Mouse (Mus musculus) embryonic facial prominence, embryonic 15.5 days (tissue): ENCODE results near the gene Ctdsp1. TPM values are rescaled to one million over a fixed set of nuclear protein-coding genes. Genes with fewer than 3 reads are reported as not detected.

Experiments used
- ATAC-seq: fragments of 200-750 bp; cut with Nextera tagmentation; 2 replicates; pipeline ENCODE4 v1.8.0; 2017; ENCODE audit warnings: low read depth, moderate TSS enrichment; ENCODE audit not compliant: insufficient number of reproducible peaks, low FRiP score, low TSS enrichment
- H3K27ac ChIP-seq: fragments of 300-500 bp; sonication (generic); replicated peaks from 2 replicates; pipeline ENCODE4 v1.5.1; 2015; ENCODE audit warnings: mild to moderate bottlenecking, inconsistent platforms
- H3K27me3 ChIP-seq: fragments of 300-500 bp; sonication (generic); 2 replicates; pipeline ENCODE4 v1.6.1; 2015; ENCODE audit warnings: inconsistent platforms
- H3K36me3 ChIP-seq: fragments of 300-500 bp; sonication (generic); 2 replicates; pipeline ENCODE4 v1.6.1; 2015; ENCODE audit warnings: mild to moderate bottlenecking, inconsistent platforms
- H3K4me1 ChIP-seq: fragments of 300-500 bp; sonication (generic); 2 replicates; pipeline ENCODE4 v1.6.1; 2015; ENCODE audit warnings: inconsistent platforms
- H3K4me2 ChIP-seq: fragments of 300-500 bp; sonication (generic); replicated peaks from 2 replicates; pipeline ENCODE4 v1.6.1; 2015; ENCODE audit warnings: mild to moderate bottlenecking, inconsistent platforms
- H3K4me3 ChIP-seq: fragments of 300-500 bp; sonication (generic); replicated peaks from 2 replicates; pipeline ENCODE4 v1.5.1; 2015; ENCODE audit warnings: mild to moderate bottlenecking, inconsistent platforms
- H3K9ac ChIP-seq: fragments of 300-500 bp; sonication (generic); 2 replicates; pipeline ENCODE4 v1.6.1; 2015; ENCODE audit warnings: inconsistent platforms
- H3K9me3 ChIP-seq: fragments of 300-500 bp; sonication (generic); replicated peaks from 2 replicates; pipeline ENCODE4 v1.6.1; 2016; ENCODE audit warnings: inconsistent platforms
- WGBS: fragments of 180-500 bp; shearing (Covaris S2); methylation state at CpG from one replicate; pipeline ENCODE4 v1.1.7; 2015; 5-methylcytosine and 5-hydroxymethylcytosine counted together
- polyA plus RNA-seq: library from polyadenylated mRNA; unstranded; fragments of >200 nt; fragmentation: Nextera tagmentation; extraction: Ambion mirVana; gene quantifications from 2 replicates; pipeline ENCODE4 v1.2.1, GENCODE M21; 2015

Ctdsp1 gene
- polyA plus RNA-seq: 86.6 and 89.3 TPM in 2 replicates

DNA sequence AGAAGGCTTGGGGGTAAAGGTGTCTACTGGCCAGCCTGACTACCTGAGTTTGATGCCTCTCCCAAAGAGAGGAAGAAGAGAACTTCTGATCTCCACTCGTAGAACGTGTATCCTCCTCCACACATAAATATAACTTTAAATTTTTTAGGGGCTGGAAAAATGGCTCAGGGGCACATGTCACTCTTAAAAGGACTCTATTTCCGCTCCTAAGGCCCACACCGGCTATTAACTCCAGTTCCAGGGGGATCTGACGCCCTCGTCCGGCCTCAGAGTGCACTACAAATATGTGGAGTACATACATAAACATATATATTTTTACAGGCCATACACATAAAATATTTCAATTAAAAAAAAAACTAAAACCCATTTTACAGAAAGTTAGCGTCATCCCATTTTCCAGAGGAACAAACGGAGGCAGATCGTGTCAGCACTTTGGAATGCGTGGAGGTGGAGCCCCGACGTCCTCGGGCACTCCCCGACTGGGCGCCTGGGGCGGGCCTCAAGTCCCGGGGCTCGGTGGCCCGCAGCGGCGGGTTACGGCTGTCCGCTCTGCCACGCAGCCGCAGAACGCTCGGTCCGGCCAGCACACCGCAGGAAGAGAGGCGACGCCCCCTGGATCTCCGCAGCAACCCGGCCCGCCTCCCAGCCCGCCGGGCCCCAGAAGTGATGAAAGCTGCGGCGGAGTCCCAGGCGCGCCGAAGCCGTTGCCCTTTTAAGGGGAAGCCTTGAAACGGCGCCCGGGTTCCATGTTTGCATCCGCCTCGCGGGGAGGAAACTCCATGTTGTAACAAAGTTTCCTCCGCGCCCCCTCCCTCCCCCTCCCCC is at the start of gene Ctdsp1:
Ctdsp1 (plus strand) TSS at position 586 of the 825 bp plus-strand sequence.
- Histone ChIP-seq H3K9ac (peak within 1 kb of the TSS; percentile 99), H3K4me2 (peak within 1 kb of the TSS; percentile 84), H3K27ac (peak within 1 kb of the TSS; percentile 98), H3K4me3 (peak within 1 kb of the TSS; percentile 91), H3K9me3 (no peaks in the 10 kb centered on the region), H3K4me1 (peaks cover 68% of the 10 kb centered on the region), H3K36me3 (peaks cover 19% of the 10 kb centered on the region), H3K27me3 (no peaks in the 10 kb centered on the region)
- 2% methylated on average over 48 of the region's 51 CpGs for WGBS
- ATAC-seq: peak; percentile 80

DNA sequence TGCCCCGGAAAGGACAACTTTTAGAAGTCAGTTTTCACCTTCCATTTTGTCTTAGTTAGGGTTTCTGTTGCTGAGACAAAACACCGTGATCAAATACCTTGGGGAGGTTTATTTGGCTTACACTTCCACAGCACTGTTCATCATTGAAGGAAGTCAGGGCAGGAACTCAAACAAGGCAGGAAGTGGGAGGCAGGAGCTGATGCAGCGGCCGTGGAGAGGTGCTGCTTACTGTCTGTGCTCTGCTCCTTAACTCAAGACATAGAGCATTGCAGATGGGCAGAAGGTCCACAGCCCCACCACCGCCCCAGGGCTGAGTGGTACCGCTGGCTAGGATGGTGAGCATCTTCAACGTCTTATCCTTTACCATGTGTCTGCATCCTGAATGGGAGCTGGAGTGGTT is 49.4 kb upstream of the Ctdsp1 start:
- H3K36me3 ChIP-seq: no peaks in the 10 kb centered on the region
- 83% methylated on average over 7 of the region's 7 CpGs for WGBS
- no peak overlapping the region for H3K4me2 ChIP-seq
- H3K4me1 ChIP-seq: no peaks in the 10 kb centered on the region; the same call in 1 of the 2 replicates
- no peak for ATAC-seq
- H3K27me3 ChIP-seq: no peaks in the 10 kb centered on the region
- no peak overlapping the region for H3K27ac ChIP-seq
- no peak overlapping the region for H3K4me3 ChIP-seq
- no peaks in the 10 kb centered on the region for H3K9me3 ChIP-seq
- no peak overlapping the region for H3K9ac ChIP-seq

DNA sequence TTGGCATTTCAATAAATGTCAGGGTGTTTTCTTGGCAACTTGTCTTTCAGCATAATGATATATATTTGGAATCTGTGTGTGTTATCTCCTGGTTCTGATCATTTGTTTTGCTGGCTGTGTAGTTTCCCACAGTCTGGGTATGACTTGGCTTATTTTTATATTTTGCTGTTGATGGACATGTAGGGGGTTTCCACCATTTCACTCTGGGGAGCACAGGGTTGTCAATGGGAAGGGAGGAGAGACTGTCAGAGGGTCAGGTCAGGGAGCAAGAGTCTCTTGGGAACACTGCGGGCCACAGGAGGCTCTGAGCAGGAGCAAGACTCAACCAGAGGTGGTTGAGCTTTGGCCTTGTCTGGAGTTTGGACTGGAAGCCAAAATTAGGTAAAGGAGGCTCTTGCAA is 49.0 kb upstream of the Ctdsp1 start:
- H3K36me3 ChIP-seq: no peaks in the 10 kb centered on the region
- H3K4me1 ChIP-seq: no peaks in the 10 kb centered on the region; the same call in 1 of the 2 replicates
- no peak overlapping the region for H3K4me3 ChIP-seq
- no peak overlapping the region for H3K4me2 ChIP-seq
- 96% methylated on average over 1 of the region's 1 CpGs for WGBS
- H3K9me3 ChIP-seq: no peaks in the 10 kb centered on the region
- no peaks in the 10 kb centered on the region for H3K27me3 ChIP-seq
- H3K9ac ChIP-seq: no peak overlapping the region
- ATAC-seq: no peak
- no peak overlapping the region for H3K27ac ChIP-seq

- no peaks in the 10 kb centered on the region for H3K9me3 ChIP-seq
- H3K9ac ChIP-seq: no peak overlapping the region
- 69% methylated on average over 5 of the region's 5 CpGs for WGBS
- no peaks in the 10 kb centered on the region for H3K27me3 ChIP-seq
- ATAC-seq: no peak
- H3K4me1 ChIP-seq: no peaks in the 10 kb centered on the region
- no peaks in the 10 kb centered on the region for H3K36me3 ChIP-seq
- no peak overlapping the region for H3K4me2 ChIP-seq
- no peak overlapping the region for H3K27ac ChIP-seq
- H3K4me3 ChIP-seq: no peak overlapping the region
Observed at GRCm38 (mm10) chr1:74343161-74343560, 48.1 kb upstream of the Ctdsp1 start.

- no peak overlapping the region for H3K27ac ChIP-seq
- WGBS: 68% methylated on average over 11 of the region's 11 CpGs
- H3K4me1 ChIP-seq: no peaks in the 10 kb centered on the region
- ATAC-seq: no peak
- no peak overlapping the region for H3K4me2 ChIP-seq
- no peaks in the 10 kb centered on the region for H3K9me3 ChIP-seq
- no peaks in the 10 kb centered on the region for H3K27me3 ChIP-seq
- no peak overlapping the region for H3K9ac ChIP-seq
- H3K4me3 ChIP-seq: no peak overlapping the region
- H3K36me3 ChIP-seq: peaks cover 10% of the 10 kb centered on the region; the same call in 1 of the 2 replicates
Observed at GRCm38 (mm10) chr1:74344163-74344916, 47.0 kb upstream of the Ctdsp1 start.

GRCm38 (mm10) chr1:74351185-74351769 is 40.0 kb upstream of the Ctdsp1 start:
- H3K4me2 ChIP-seq: no peak overlapping the region
- H3K9me3 ChIP-seq: no peaks in the 10 kb centered on the region
- no peak for ATAC-seq
- 88% methylated on average over 13 of the region's 13 CpGs for WGBS
- H3K36me3 ChIP-seq: peaks cover 42% of the 10 kb centered on the region
- no peak overlapping the region for H3K27ac ChIP-seq
- no peaks in the 10 kb centered on the region for H3K27me3 ChIP-seq
- no peak overlapping the region for H3K4me3 ChIP-seq
- H3K4me1 ChIP-seq: 0 out of 2 replicates have a peak, but pooled peaks cover 3% of the 10 kb centered on the region
- no peak overlapping the region for H3K9ac ChIP-seq

DNA sequence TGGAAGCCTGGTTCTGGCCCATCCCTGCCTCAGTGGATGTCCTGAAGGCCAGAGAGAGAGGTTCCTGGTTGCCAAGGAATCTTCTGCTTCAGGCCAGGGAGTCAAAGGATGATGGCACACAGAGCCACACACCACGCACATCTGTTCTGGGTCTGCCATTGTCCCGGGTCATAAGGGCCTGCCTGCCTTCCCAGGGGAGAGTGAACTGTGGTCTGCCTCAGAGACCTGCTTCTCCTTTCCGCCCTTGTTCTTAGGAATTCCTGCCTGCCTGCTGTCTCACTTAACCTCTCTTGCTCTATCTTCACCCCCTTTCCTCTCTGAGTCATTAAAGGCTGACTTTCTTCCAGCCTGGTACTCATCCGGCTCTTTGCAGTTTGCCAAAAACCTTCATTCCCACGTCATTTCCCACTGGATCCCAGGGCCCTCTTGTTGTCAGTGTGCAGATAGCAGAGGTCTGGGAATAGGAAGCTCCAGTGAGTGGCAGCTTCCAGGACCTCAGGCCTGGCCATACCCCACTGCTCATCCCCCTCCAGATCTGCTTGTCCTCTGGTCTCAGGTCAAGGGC is 38.7 kb upstream of the Ctdsp1 start:
- WGBS: 70% methylated on average over 5 of the region's 5 CpGs
- Histone ChIP-seq H3K27me3 (no peaks in the 10 kb centered on the region), H3K36me3 (peaks cover 42% of the 10 kb centered on the region), H3K4me2 (no peak overlapping the region), H3K27ac (no peak overlapping the region), H3K4me1 (0 out of 2 replicates have a peak, but pooled peaks cover 3% of the 10 kb centered on the region), H3K9me3 (no peaks in the 10 kb centered on the region), H3K9ac (no peak overlapping the region), H3K4me3 (no peak overlapping the region)
- ATAC-seq: no peak

- no peaks in the 10 kb centered on the region for H3K9me3 ChIP-seq
- H3K36me3 ChIP-seq: peaks cover 39% of the 10 kb centered on the region
- H3K4me3 ChIP-seq: no peak overlapping the region
- 92% methylated on average over 9 of the region's 9 CpGs for whole genome bisulfite sequencing
- H3K27ac ChIP-seq: no peak overlapping the region
- H3K27me3 ChIP-seq: no peaks in the 10 kb centered on the region
- 0 out of 2 replicates have a peak, but pooled peaks cover 3% of the 10 kb centered on the region for H3K4me1 ChIP-seq
- no peak; the same call in 1 of the 2 replicates for ATAC-seq
- no peak overlapping the region for H3K9ac ChIP-seq
- H3K4me2 ChIP-seq: no peak overlapping the region
Observed at GRCm38 (mm10) chr1:74353453-74354229, 37.7 kb upstream of the Ctdsp1 start.

GRCm38 (mm10) chr1:74357531-74357930 is 33.8 kb upstream of the Ctdsp1 start:
- Histone ChIP-seq H3K27me3 (no peaks in the 10 kb centered on the region), H3K36me3 (0 out of 2 replicates have a peak, but pooled peaks cover 12% of the 10 kb centered on the region), H3K4me3 (no peak overlapping the region), H3K27ac (no peak overlapping the region), H3K9ac (no peak overlapping the region), H3K4me1 (peaks cover 12% of the 10 kb centered on the region), H3K9me3 (no peaks in the 10 kb centered on the region), H3K4me2 (no peak overlapping the region)
- no peak for ATAC-seq

- no peak overlapping the region for H3K4me3 ChIP-seq
Observed at GRCm38 (mm10) chr1:74359952-74360517, 31.3 kb upstream of the Ctdsp1 start.

More at GRCm38 (mm10) chr1:74359952-74360517, 31.3 kb upstream of the Ctdsp1 start:
- Histone ChIP-seq H3K27me3 (no peaks in the 10 kb centered on the region), H3K4me1 (peaks cover 13% of the 10 kb centered on the region), H3K4me2 (no peak overlapping the region), H3K9ac (no peak overlapping the region), H3K9me3 (no peaks in the 10 kb centered on the region), H3K36me3 (no peaks in the 10 kb centered on the region), H3K27ac (no peak overlapping the region)
- ATAC-seq: no peak
- WGBS: 73% methylated on average over 5 of the region's 5 CpGs
